ENCODE assay signal across 13 mouse cellular contexts in the genomic region with DNA sequence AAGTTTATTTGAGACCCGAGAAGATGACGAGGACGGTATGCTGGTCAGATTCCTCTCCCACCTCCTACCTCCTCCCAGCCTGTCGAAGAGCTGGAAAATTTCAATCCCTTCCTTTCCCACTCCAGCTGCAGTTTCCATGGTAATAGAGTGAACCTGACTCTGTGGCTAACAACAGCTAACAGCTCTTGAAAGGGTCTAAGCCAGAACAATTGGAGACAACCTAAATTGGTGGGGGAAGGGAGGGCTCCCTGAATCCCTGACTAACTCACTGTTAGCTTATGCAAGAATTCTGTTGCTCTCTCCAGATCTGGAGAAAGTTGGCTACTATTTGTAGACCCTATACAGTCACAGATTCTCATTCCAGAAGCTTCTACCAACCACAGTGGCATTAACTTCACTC. TPM values are rescaled to one million over a fixed set of nuclear protein-coding genes. Genes with fewer than 3 reads are reported as not detected.
DNase-seq lines count a peak whose midpoint lies in the region; ATAC-seq lines count a peak whose summit lies in the region.
"Had no signal": no experiment of that assay in that cellular context is flagged by ENCODE, and none has a peak within 500 bp of the region (broad histone marks: within the 10 kb centered on the region; RNA-seq: fewer than 3 reads in every experiment).

No protein-coding gene starts in this region.

- H3K27ac ChIP-seq in heart, embryonic 10.5 days, result 0 out of 2 replicates have a peak overlapping the region, but pooled peaks have one; percentile 6
- H3K27ac ChIP-seq in embryonic facial prominence, embryonic 11.5 days (replicated peaks; ENCODE audit: low read depth, low read length), result no peak overlapping the region
- peak overlapping the region; percentile 6; the same call in 1 of the 2 replicates for H3K27ac ChIP-seq in hindbrain, embryonic 13.5 days
- peak overlapping the region; percentile 74 for H3K27ac ChIP-seq in midbrain, embryonic 16.5 days (ENCODE audit: low read length)
- H3K27ac ChIP-seq: heart, embryonic 13.5 days had no signal

- no peaks in the 10 kb centered on the region for H3K36me3 ChIP-seq in heart, embryonic 10.5 days
- no peaks in the 10 kb centered on the region for H3K36me3 ChIP-seq in embryonic facial prominence, embryonic 11.5 days (replicated peaks; ENCODE audit: control insufficient read depth, insufficient read depth, low read depth, low read length)
- no peaks in the 10 kb centered on the region for H3K36me3 ChIP-seq in hindbrain, embryonic 13.5 days
- no peaks in the 10 kb centered on the region for H3K36me3 ChIP-seq in midbrain, embryonic 16.5 days (ENCODE audit: control insufficient read depth, insufficient read depth, low read length)
- H3K36me3 ChIP-seq: heart, embryonic 13.5 days had no signal

- DNase-seq in heart, embryonic 10.5 days (ENCODE audit: low spot score), result no peak
- no peak for DNase-seq in heart, adult 18-20 months
- DNase-seq in embryonic facial prominence, embryonic 11.5 days (ENCODE audit: low spot score), result peak; percentile 65
- DNase-seq in layer of hippocampus, postnatal 10 days (ENCODE audit: low spot score in 2 of 2), result no peak
- no peak for DNase-seq in cerebellum, adult 9-11 months
- DNase-seq in spleen, postnatal 10 days (ENCODE audit: low spot score in 2 of 2), result no peak
- DNase-seq: kidney, postnatal 4 days; spleen, adult 18-20 months had no signal

- no peak overlapping the region for H3K9ac ChIP-seq in embryonic facial prominence, embryonic 11.5 days (replicated peaks; ENCODE audit: low read length)
- H3K9ac ChIP-seq in hindbrain, embryonic 13.5 days, result no peak overlapping the region
- H3K9ac ChIP-seq in midbrain, embryonic 16.5 days (ENCODE audit: low read depth, low read length), result no peak overlapping the region
- H3K9ac ChIP-seq: heart, embryonic 13.5 days had no signal

- H3K4me1 ChIP-seq in heart, embryonic 10.5 days, result peaks cover 15% of the 10 kb centered on the region
- H3K4me1 ChIP-seq in embryonic facial prominence, embryonic 11.5 days (ENCODE audit: control insufficient read depth, insufficient read depth, low read length), result no peaks in the 10 kb centered on the region
- peaks cover 12% of the 10 kb centered on the region for H3K4me1 ChIP-seq in hindbrain, embryonic 13.5 days (replicated peaks)
- peaks cover 22% of the 10 kb centered on the region for H3K4me1 ChIP-seq in midbrain, embryonic 16.5 days (ENCODE audit: control insufficient read depth, insufficient read depth, low read length)

- H3K9me3 ChIP-seq in heart, embryonic 10.5 days, result no peaks in the 10 kb centered on the region
- H3K9me3 ChIP-seq in embryonic facial prominence, embryonic 11.5 days (replicated peaks; ENCODE audit: control insufficient read depth, low read length), result no peaks in the 10 kb centered on the region
- no peaks in the 10 kb centered on the region for H3K9me3 ChIP-seq in hindbrain, embryonic 13.5 days
- no peaks in the 10 kb centered on the region for H3K9me3 ChIP-seq in midbrain, embryonic 16.5 days (replicated peaks; ENCODE audit: control insufficient read depth, low read length, poor library complexity, severe bottlenecking)
- H3K9me3 ChIP-seq: heart, embryonic 13.5 days had no signal

- ATAC-seq in embryonic facial prominence, embryonic 11.5 days (replicated peaks; ENCODE audit: insufficient number of reproducible peaks, low FRiP score, low TSS enrichment, low read depth), result peak; percentile 78; the same call in 1 of the 2 replicates
- ATAC-seq in hindbrain, embryonic 13.5 days (ENCODE audit: low FRiP score), result peak; percentile 69
- ATAC-seq in midbrain, embryonic 16.5 days, result peak; percentile 88
- ATAC-seq: Patski had no signal

- H3K4me2 ChIP-seq in embryonic facial prominence, embryonic 11.5 days (ENCODE audit: low read depth, low read length), result no peak overlapping the region
- no peak overlapping the region for H3K4me2 ChIP-seq in hindbrain, embryonic 13.5 days
- H3K4me2 ChIP-seq in midbrain, embryonic 16.5 days (ENCODE audit: low read length), result no peak overlapping the region; the same call in 1 of the 2 replicates
- H3K4me2 ChIP-seq: heart, embryonic 13.5 days had no signal

- 26% methylated on average over 4 of the region's 4 CpGs for WGBS in heart, embryonic 10.5 days
- WGBS in embryonic facial prominence, embryonic 11.5 days, result 18% methylated on average over 4 of the region's 4 CpGs
- WGBS in hindbrain, embryonic 13.5 days, result 13% methylated on average over 4 of the region's 4 CpGs
- under 1% methylated on average over 4 of the region's 4 CpGs for WGBS in midbrain, embryonic 16.5 days

- no peaks in the 10 kb centered on the region for H3K27me3 ChIP-seq in heart, embryonic 10.5 days (ENCODE audit: insufficient read depth, poor library complexity, severe bottlenecking)
- H3K27me3 ChIP-seq in embryonic facial prominence, embryonic 11.5 days (ENCODE audit: control insufficient read depth, insufficient read depth, low read length), result no peaks in the 10 kb centered on the region
- no peaks in the 10 kb centered on the region for H3K27me3 ChIP-seq in hindbrain, embryonic 13.5 days
- H3K27me3 ChIP-seq in midbrain, embryonic 16.5 days (ENCODE audit: control insufficient read depth, insufficient read depth, low read depth, low read length), result no peaks in the 10 kb centered on the region
- H3K27me3 ChIP-seq: heart, embryonic 13.5 days; Patski had no signal

- no peak overlapping the region for H3K4me3 ChIP-seq in heart, embryonic 10.5 days
- no peak overlapping the region for H3K4me3 ChIP-seq in embryonic facial prominence, embryonic 11.5 days (ENCODE audit: low read depth, low read length)
- H3K4me3 ChIP-seq in hindbrain, embryonic 13.5 days, result no peak overlapping the region
- H3K4me3 ChIP-seq in midbrain, embryonic 16.5 days (ENCODE audit: low read depth, low read length), result no peak overlapping the region
- H3K4me3 ChIP-seq: erythroblast, embryonic 14.5 days; heart, embryonic 13.5 days had no signal

RNA-seq across cellular contexts. Expression of a gene that starts 23.1 kb away (rescaled TPM):
- polyA plus RNA-seq in heart, embryonic 10.5 days (2016; fragmentation: Nextera tagmentation; extraction: Ambion mirVana), result 11.4 and 20.7 TPM in 2 replicates
- total RNA-seq in heart, adult 18-20 months (2021), result not detected
- polyA plus RNA-seq in embryonic facial prominence, embryonic 11.5 days (2014; fragmentation: Nextera tagmentation; extraction: Ambion mirVana), result 13.3 and 15.2 TPM in 2 replicates
- polyA plus RNA-seq in hindbrain, embryonic 13.5 days (2015; fragmentation: Nextera tagmentation; extraction: Ambion mirVana), result 28.7 and 30.2 TPM in 2 replicates
- 35.8 and 39.8 TPM in 2 replicates for polyA plus RNA-seq in midbrain, embryonic 16.5 days (2015; fragmentation: Nextera tagmentation; extraction: Ambion mirVana)
- 10 to 100 TPM; 47.1 to 47.6 TPM for total RNA-seq in layer of hippocampus, postnatal 10 days (2021)

RNA-seq across cellular contexts. Expression of a gene that starts 23.2 kb away (rescaled TPM):
- 198 and 307 TPM in 2 replicates for polyA plus RNA-seq in heart, embryonic 10.5 days (2016; fragmentation: Nextera tagmentation; extraction: Ambion mirVana)
- total RNA-seq in heart, adult 18-20 months (2021), result 1 to 10 TPM; 3.3 to 6.2 TPM
- 200 and 207 TPM in 2 replicates for polyA plus RNA-seq in embryonic facial prominence, embryonic 11.5 days (2014; fragmentation: Nextera tagmentation; extraction: Ambion mirVana)
- 69.9 and 77.2 TPM in 2 replicates for polyA plus RNA-seq in hindbrain, embryonic 13.5 days (2015; fragmentation: Nextera tagmentation; extraction: Ambion mirVana)
- 103 and 117 TPM in 2 replicates for polyA plus RNA-seq in midbrain, embryonic 16.5 days (2015; fragmentation: Nextera tagmentation; extraction: Ambion mirVana)
- 100 to 1,000 TPM; 158 to 168 TPM for total RNA-seq in layer of hippocampus, postnatal 10 days (2021)

RNA-seq across cellular contexts. Expression of a gene that starts 57.2 kb away (rescaled TPM):
- 9.4 and 17.2 TPM in 2 replicates for polyA plus RNA-seq in heart, embryonic 10.5 days (2016; fragmentation: Nextera tagmentation; extraction: Ambion mirVana)
- 1 to 10 TPM; 3.4 to 4.8 TPM for total RNA-seq in heart, adult 18-20 months (2021)
- polyA plus RNA-seq in embryonic facial prominence, embryonic 11.5 days (2014; fragmentation: Nextera tagmentation; extraction: Ambion mirVana), result 2.8 and 2.9 TPM in 2 replicates
- polyA plus RNA-seq in hindbrain, embryonic 13.5 days (2015; fragmentation: Nextera tagmentation; extraction: Ambion mirVana), result 2.6 and 3.9 TPM in 2 replicates
- polyA plus RNA-seq in midbrain, embryonic 16.5 days (2015; fragmentation: Nextera tagmentation; extraction: Ambion mirVana), result 7.6 and 8.4 TPM in 2 replicates
- total RNA-seq in layer of hippocampus, postnatal 10 days (2021), result 10 to 100 TPM; 19.1 to 20.3 TPM
- polyA plus RNA-seq: erythroblast, embryonic 14.5 days had no signal
